Mouse (Mus musculus) ES-Bruce4 (cell line): Measurements from ENCODE around the gene Maff.

Experiments
- CTCF ChIP-seq: IDR thresholded peaks from one replicate; pipeline ENCODE4 v1.8.1; 2011; ENCODE audit warnings: low read depth, low read length
- EP300 ChIP-seq: IDR thresholded peaks from 2 replicates; pipeline ENCODE4 v1.6.1; 2011; ENCODE audit warnings: low read depth, low read length; ENCODE audit not compliant: insufficient read depth
- POLR2A ChIP-seq: IDR thresholded peaks from one replicate; pipeline ENCODE4 v1.8.1; 2011; ENCODE audit warnings: low read length; ENCODE audit not compliant: insufficient read depth

- TF ChIP-seq CTCF (no peak), POLR2A (no peak), EP300 (no peak)
These were observed 22.0 kb upstream of the Maff start for GRCm38 (mm10) chr15:79324373-79324772.
